Mouse (Mus musculus): ENCODE measurements around the gene Fam107b.
A peak's percentile ranks its signal among the peaks of the same experiment; 100 is the strongest.

Gene Fam107b

GRCm38 (mm10) chr2:3773089-3773488 lies 202.8 kb downstream of the Fam107b start:
- no peak for DNase-seq (ENCODE audit: low spot score in 2 of 2)

GRCm38 (mm10) chr2:3775569-3775968 lies 205.3 kb downstream of the Fam107b start:
- DNase-seq (ENCODE audit: low spot score in 2 of 2), result no peak

GRCm38 (mm10) chr2:3776045-3776444 lies 205.8 kb downstream of the Fam107b start:
- no peak for DNase-seq (ENCODE audit: low spot score in 2 of 2)

GRCm38 (mm10) chr2:3777696-3778095 lies 207.4 kb downstream of the Fam107b start:
- DNase-seq (ENCODE audit: low spot score in 2 of 2), result no peak

- no peak for DNase-seq (ENCODE audit: low spot score in 2 of 2)
Observed at GRCm38 (mm10) chr2:3785546-3785945, 215.3 kb downstream of the Fam107b start.

GRCm38 (mm10) chr2:3787752-3788423 lies 217.6 kb downstream of the Fam107b start:
- DNase-seq (ENCODE audit: low spot score in 2 of 2), result no peak

GRCm38 (mm10) chr2:3788424-3788786 lies 218.1 kb downstream of the Fam107b start:
- no peak for DNase-seq (ENCODE audit: low spot score in 2 of 2)

GRCm38 (mm10) chr2:3796543-3796942 lies 226.3 kb downstream of the Fam107b start:
- DNase-seq (ENCODE audit: low spot score in 2 of 2), result no peak

- DNase-seq (ENCODE audit: low spot score in 2 of 2), result peak in 1 of 2 experiments; percentile 34
Observed at GRCm38 (mm10) chr2:3799767-3800554, 229.7 kb downstream of the Fam107b start.

- no peak for DNase-seq (ENCODE audit: low spot score in 2 of 2)
Observed at GRCm38 (mm10) chr2:3800555-3800878, 230.2 kb downstream of the Fam107b start.

GRCm38 (mm10) chr2:3805742-3806141 lies 235.5 kb downstream of the Fam107b start:
- DNase-seq (ENCODE audit: low spot score in 2 of 2), result no peak

GRCm38 (mm10) chr2:3810321-3810720 lies 240.0 kb downstream of the Fam107b start:
- DNase-seq (ENCODE audit: low spot score in 2 of 2), result no peak

GRCm38 (mm10) chr2:3816142-3816609 lies 245.9 kb downstream of the Fam107b start:
- peak; percentile 78 to 85 for DNase-seq (ENCODE audit: low spot score in 2 of 2)

- no peak for DNase-seq (ENCODE audit: low spot score in 2 of 2)
Observed at GRCm38 (mm10) chr2:3817626-3818025, 247.3 kb downstream of the Fam107b start.

- DNase-seq (ENCODE audit: low spot score in 2 of 2), result no peak
Observed at GRCm38 (mm10) chr2:3822483-3823455, 252.5 kb downstream of the Fam107b start.

Measured in left cerebral cortex, adult 9 months (tissue).